Mouse (Mus musculus) thymus, adult 2 months (tissue): Measurements from ENCODE around the gene Prickle3.

Source experiments
- CTCF ChIP-seq: fragments of 200-500 bp; IDR thresholded peaks from 2 replicates; pipeline ENCODE4 v1.5.1; 2012; ENCODE audit warnings: mild to moderate bottlenecking, control low read depth, low read length, moderate library complexity, borderline replicate concordance; ENCODE audit not compliant: control insufficient read depth, poor library complexity, insufficient read depth; ENCODE audit errors: extremely low read depth
- POLR2A ChIP-seq: fragments of 200-500 bp; IDR thresholded peaks from 2 replicates; pipeline ENCODE4 v1.6.1; 2012; ENCODE audit warnings: mild to moderate bottlenecking, low read length, control low read depth, moderate library complexity; ENCODE audit not compliant: control insufficient read depth, poor library complexity, insufficient read depth; ENCODE audit errors: extremely low read depth

- TF ChIP-seq CTCF (no peak), POLR2A (no peak)
Observed at GRCm38 (mm10) chrX:7675001-7675380, 17.9 kb downstream of the Prickle3 start.
